Mouse (Mus musculus) megakaryocyte progenitor cell, adult 5-6 weeks (primary cell): ENCODE results near the gene Slc29a2. TPM values are rescaled to one million over a fixed set of nuclear protein-coding genes. Genes with fewer than 3 reads are reported as not detected.
A peak's percentile ranks its signal among the peaks of the same experiment; 100 is the strongest.

Experiments used
- ATAC-seq: replicated peaks from 2 replicates; pipeline ENCODE4 v1.8.0; 2016; ENCODE audit warnings: mild to moderate bottlenecking, moderate TSS enrichment, inconsistent platforms; ENCODE audit not compliant: poor library complexity
- total RNA-seq, 2 experiments: library from RNA; stranded (forward) in 1 of 2; stranded (reverse) in 1 of 2; fragments of 157-497, 149-512 nt in 1 of 2; fragments of 200-1000 nt in 1 of 2; gene quantifications; 2 replicates each; pipeline versions ENCODE4 v1.2.3 to v1.2.4; 2015 to 2017

Gene Slc29a2
- total RNA-seq, 2 experiments from 2014 or later: 2.9 to 3.6 TPM

DNA sequence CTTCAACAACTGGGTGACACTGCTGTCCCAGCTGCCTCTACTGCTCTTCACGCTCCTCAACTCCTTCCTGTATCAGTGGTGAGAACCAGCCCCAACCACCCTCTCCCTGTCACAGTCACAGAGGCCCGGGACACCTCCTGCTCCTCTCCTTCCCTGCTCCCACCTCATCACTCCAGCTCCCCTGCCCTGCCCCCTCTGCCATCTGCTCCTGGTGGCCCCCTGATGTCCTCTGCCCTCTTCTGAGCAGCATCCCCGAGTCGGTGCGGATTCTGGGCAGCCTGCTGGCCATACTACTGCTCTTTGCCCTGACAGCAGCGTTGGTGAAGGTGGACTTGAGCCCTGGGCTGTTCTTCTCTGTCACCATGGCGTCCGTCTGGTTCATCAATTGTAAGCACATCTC, 2.5 kb downstream of the Slc29a2 start:
- ATAC-seq: no peak

DNA sequence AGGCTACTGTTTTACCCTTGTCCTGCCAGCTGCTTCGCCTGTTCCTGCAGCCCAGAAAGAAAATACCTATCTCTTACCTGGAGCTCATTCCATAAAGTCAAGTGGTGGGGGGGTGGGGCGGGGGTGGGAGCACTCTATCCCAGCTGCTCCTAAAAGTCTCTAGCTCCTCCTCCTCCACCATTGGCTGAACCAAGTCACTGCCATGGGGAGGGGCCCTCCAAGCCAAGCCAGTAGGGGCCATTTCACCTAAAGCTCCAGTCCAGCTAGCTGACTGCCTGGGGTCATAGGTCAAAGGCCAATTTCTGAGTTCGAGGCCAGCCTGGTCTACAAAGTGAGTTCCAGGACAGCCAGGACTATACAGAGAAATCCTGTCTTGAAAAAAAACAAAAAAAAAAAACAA, 9.0 kb downstream of the Slc29a2 start:
- ATAC-seq: no peak

DNA sequence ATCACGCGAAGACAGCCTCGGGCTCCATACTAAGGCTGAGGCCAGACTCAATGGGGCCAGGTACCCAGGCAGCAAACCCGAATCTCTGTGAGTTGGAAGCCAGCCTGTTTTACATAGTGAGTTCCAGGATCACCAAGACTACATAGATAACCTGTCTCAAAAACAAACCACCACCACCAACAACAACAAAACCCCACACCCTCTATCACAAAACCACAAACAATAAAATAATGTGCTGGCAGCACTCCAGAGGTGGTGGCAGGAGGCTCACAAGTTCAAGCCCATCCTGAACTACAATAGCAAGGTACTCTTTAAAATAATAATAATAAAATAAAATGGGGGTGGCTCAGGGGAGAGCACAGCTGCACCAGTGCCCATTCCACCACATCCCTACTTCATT, 12.9 kb downstream of the Slc29a2 start:
- no peak for ATAC-seq

DNA sequence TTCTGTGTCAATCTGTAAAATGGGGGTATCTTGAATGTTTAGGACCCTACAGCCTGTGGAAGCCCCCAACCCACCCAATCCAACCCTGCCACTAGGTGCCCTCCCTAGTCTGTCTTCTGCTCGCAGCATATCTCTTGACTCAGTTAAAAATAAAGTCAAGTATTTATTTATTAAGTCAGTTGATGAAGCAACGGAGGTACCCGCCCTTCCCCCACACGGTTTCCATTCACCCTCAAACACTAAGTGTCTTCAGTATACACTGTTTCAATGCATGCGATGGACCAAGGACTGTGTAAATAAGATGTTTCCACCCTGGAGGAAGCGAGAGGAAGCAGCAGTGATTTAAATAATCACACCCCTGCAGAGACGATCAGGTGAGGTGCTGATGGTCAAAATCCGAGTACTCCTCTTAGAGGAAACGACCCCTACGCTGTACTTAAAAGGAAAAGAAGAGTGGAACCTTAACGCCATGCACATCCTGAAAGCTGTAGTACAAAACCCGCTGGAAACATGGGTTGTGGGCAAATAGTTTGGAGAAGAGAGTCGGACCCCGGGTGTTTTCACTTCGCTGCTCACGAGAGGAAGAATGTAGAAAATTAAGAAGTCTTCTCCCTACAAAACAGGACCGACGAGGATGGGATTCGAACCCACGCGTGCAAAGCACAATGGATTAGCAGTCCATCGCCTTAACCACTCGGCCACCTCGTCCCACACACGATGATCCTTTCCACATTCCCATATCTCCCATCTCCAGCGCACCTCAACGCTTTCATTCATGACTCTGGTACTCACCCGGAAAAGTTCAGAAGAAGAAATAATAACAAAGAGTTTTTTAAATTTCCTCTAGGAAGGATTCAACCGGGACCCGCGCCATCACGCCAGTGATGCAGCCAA, 14.3 kb downstream of the Slc29a2 start:
- ATAC-seq: 0 out of 2 replicates have a peak, but pooled peaks have one; percentile 5

DNA sequence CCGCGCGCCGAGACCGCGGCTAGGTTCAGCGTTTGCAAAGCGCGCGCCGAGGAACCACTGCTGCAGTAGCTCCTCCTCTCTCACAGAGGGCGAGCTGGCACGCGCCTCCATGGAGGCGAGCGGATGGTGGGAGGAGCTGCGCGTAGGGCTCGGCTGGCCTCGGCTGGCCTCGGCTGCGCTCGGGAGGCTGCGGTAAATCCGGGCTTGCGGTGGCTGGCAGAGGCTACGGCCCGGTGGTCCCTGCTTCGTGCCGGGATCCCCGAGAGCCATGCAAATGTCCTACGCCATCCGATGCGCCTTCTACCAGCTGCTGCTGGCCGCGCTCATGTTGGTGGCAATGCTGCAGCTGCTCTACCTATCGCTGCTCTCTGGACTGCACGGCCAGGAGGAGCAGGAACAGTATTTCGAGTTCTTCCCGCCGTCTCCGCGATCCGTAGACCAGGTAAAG, 15.1 kb downstream of the Slc29a2 start, which contains the start of the genes B4gat1 and AC124502.3:
TSS of gene B4gat1 (plus strand) at position 118 of the 448 bp plus-strand sequence.
TSS of gene AC124502.3 (plus strand) at position 183 of the 448 bp plus-strand sequence.
- peak; percentile 88 for ATAC-seq

DNA sequence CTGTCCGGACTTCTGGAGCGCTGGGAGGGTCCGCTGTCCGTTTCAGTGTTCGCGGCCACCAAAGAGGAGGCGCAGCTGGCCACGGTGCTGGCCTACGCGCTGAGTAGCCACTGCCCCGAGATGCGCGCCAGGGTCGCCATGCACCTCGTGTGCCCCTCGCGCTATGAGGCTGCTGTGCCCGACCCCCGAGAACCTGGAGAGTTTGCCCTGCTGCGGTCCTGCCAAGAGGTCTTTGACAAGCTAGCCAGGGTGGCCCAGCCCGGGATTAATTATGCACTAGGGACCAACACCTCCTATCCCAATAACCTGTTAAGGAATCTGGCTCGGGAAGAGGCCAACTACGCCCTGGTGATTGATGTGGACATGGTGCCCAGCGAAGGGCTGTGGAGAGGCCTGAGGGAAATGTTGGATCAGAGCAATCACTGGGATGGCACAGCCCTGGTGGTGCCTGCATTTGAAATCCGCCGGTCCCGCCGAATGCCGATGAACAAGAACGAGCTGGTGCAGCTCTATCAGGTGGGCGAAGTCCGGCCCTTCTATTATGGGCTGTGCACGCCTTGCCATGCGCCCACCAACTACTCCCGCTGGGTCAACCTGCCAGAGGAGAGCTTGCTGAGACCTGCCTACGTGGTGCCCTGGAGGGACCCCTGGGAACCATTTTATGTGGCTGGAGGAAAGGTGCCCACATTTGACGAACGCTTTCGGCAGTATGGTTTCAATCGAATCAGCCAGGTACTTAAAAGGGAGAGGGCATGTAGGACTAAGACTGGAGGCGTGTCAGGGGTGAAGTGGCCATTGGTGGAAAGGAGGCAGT, 15.8 kb downstream of the Slc29a2 start:
- no peak for ATAC-seq

DNA sequence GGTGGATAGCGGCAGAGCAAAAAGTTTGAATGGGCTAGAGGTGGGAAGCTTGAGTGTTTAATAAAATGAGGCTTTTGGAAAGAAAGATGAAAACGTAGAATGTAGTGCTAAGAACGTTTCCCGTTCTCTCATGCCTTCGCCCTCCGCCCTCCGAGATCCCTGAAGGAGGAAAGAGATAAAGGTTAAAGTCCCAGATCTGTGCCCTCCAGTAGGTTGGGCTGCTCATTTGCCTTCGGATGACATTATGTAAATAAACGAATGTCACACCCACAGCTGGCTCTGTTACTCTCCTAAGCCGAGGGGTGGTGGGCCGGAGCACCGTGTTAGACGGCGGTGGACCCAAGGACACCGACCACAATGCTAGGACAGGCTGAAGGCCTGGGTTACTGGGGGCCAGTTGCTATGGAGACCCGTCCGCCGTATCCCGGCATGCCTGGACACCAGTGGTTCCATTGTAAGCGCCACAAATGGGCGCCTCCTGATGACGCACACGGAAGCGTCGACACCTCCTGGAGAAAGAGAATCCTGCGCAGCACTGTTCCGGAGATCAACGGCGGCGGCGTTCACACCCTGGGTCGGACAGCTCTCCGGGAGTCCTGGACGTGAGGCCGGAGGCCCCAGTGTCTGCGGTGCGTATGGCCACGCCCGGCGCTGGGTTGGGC, 17.3 kb downstream of the Slc29a2 start, which contains the start of gene Brms1:
TSS of gene Brms1 (plus strand) at position 493 of the 662 bp plus-strand sequence.
- ATAC-seq: peak; percentile 83

DNA sequence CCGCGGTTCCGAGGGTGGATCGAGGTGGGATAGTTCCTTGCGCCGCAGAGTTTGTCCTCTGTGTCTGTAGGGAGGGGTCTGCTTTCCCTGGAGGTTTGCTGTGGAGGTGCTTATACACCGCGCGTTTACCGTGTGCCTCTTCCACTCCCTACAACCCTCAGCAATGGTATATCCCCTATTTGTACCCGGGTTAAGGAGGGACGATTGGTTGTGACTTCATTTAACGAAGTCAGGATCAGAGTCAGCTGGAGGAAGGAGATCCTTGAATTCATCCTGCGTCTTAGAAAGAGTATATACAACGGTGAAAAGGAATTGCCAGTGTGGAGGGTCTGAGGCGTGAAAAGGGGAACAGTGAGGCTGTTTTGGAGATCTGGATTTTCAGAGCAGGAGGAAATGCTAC, 17.9 kb downstream of the Slc29a2 start:
- no peak for ATAC-seq

DNA sequence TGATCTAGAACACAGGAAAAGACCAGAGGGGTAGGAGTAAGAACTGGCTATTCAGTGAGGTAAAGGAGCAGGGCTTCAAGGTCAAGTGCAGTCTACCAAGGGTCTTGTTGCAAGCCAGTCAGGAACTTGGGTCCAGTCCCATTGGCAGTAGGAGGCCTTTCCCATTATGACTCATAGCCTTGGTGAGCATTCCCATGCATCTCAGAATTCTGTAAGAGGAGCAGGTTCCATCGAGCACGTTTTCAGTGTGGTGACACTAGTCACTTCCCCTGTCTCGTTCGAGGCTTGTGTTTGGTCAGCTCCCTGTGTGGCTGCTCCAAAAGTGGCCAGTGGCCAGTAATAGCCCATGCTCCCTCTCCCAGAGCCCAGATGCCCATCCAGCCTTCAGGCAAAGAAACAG, 21.9 kb downstream of the Slc29a2 start:
- no peak for ATAC-seq

DNA sequence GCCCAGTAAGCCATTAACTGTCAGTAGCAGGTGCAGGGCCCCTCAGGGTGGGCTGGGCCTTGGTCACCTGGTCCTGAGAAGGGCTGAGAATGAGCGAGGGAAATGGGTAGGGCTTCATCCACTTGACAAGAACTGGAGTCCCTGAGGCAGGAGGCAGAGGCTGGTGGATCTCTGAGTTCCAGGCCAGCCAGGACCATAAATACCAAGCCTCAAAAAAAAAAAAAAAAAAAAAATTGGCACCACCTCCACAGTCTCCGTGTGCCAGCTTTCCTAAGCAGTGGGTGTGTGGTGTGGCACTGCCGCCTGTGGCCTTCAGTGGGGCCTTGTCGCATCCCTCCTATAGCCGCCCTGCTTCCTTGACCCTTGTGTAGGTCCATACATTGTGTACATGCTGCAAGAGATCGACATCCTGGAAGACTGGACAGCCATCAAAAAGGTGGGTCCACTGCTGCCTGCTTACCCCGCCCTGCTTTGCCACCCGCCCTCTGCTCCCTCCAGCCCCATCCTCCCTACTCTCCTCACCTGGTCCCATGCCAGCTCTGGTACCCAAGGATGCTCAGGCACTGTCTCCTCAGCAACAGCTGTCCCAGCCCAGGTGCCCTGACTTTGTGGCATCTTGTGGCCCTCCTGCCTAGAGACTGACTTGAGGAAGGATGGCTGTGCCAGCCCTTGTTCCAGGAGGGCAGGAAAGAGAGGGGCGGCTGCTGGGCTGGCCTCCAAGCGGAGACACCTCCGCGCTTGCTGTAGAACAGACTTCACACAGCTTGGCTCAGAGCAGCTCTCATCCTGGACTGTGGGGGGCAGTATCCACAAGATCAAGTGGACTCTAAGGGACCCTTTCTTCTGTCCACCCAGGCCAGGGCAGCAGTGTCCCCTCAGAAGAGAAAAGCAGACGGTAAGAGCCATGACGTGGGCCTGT, 24.7 kb downstream of the Slc29a2 start:
- no peak for ATAC-seq

DNA sequence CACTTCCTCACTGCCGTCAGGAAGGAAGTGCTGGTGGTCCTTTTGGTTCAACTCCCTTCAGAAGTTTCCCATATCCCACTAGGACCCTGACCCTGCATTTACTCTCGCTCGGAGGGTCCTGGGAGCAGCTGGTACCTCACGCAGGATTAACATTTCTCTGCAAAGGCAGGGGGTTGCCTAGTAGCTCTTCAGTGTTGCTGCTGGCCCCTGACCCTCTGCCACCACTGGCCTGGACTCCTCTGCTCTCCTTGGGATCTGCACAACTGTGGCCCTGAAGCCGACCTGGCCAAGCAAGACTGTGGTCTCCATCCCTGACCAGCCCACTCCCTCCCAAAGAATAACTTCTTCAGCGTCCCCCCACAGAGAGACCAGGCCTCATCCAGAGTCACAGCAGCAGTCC, 25.7 kb downstream of the Slc29a2 start:
- ATAC-seq: no peak

DNA sequence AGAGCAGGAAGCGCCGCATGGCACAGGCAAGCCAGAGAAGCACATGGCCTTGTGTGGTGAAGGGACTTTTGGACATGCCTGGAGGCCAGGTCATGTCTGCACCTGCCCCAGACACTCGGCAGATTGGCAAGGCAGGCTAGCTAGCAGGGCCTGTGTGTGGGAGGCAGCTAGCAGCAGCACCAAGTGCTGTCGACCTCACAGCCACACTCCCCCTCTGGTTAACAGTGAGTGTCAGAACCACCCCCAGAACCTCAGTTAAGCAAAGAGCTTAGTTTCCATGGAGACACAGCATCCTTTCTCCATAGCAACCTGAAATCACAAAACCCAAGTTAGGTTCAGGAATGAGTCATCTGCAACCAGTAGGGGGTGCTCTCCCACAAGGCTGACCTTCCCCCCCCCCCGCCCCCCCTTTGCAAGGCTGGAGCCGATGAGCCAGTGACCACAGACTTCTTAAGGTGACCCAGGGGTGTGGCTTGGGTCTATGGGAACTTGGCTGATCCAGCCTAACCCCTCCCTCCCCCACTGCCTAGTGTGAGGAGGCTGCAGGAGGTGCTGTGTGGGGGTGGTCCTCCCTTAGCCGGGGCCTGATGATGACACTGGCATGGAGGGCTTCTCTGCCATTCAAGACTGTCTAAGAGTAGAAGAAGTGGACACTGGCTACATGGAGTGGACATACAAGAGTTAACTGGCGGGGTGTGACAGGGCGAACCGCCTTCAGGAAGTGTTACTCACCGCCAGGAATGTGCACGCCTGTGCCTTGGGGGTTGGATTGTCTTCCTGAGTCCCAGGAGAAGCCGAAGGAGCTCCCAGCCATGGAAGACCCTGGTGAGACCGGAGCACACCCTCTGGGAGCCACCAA, 26.6 kb downstream of the Slc29a2 start, which contains the start of gene Rin1:
TSS of gene Rin1 (plus strand) at position 435 of the 859 bp plus-strand sequence.
- ATAC-seq: peak; percentile 40

DNA sequence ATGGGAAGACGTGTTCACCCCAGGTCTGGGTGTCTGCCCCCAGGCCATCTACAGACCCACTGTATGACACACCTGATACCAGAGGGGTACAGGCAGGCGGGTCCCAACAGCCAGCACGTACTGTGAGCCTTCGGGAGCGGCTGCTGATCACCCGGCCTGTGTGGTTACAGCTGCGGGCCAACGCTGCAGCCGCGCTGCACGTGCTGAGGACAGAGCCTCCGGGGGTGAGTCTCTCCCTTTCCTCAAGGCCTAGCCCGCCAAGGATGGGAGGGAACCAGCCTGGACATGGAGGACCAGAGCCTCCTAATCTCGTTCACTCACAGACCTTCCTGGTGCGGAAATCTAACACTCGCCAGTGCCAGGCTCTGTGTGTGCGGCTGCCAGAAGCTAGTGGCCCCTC, 27.4 kb downstream of the Slc29a2 start:
- peak; percentile 18; the same call in 1 of the 2 replicates for ATAC-seq

DNA sequence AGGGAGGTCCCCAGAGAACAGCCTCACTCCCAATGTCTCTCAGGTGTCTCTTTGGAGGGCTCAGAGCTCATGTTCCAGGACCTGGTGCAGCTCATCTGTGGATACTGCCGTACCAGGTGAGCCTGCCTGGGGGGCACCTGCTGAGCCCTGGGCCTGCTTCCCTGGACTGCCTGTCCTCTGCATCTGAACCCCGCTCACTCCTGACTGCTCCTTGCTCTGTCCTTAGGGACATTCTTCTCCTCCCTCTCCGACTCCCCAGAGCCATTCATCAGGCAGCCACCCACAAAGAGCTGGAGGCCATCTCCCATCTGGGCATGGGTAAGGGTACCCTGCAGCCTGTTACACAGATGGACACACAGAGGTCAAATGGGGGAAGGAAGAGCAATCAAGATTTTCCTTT, 27.9 kb downstream of the Slc29a2 start:
- no peak for ATAC-seq

DNA sequence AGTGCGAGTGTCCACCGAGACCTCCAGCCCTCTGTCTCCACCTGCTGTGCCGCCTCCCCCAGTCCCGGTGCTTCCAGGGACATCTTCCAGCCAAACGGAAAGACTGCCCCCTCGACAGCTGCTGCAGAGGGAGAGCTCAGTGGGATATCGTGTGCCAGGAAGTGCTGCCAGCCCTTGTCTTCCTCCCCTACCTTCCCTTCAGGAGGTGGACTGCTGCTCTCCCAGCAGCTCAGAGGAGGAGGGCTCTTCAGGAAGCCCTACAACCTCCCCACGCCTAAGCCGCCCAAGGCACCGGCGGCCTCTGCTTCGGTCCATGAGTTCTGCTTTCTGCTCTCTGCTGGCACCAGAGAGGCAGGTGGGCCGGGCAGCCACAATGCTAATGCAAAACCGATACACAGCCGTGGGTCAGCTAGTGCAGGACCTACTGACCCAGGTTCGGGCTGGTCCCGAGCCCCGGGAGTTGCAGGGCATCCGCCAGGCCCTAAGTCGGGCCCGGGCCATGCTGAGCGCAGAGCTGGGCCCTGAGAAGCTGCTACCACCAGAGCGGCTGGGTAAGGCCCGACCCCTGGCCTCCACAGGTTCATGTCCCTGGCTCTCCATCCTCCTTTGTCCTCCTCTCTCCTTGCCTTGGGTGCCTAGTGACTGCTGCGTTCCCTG, 28.6 kb downstream of the Slc29a2 start:
- no peak for ATAC-seq

DNA sequence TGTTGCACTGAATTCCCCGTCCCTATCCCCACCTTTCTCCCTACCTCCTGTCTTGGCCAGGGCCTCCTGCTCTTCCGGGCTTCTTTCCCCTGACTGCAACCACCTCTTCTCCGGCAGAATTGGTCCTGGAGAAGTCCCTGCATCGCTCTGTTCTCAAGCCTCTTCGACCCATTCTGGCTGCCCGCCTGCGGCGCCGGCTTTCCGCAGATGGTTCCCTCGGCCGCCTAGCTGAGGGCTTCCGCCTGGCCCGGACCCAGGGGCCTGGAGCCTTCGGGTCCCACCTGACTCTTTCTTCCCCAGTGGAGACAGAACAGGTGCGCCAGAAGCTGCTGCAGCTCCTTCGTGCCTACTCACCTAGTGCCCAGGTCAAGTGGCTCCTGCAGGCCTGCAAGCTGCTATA, 29.2 kb downstream of the Slc29a2 start:
- ATAC-seq: no peak

DNA sequence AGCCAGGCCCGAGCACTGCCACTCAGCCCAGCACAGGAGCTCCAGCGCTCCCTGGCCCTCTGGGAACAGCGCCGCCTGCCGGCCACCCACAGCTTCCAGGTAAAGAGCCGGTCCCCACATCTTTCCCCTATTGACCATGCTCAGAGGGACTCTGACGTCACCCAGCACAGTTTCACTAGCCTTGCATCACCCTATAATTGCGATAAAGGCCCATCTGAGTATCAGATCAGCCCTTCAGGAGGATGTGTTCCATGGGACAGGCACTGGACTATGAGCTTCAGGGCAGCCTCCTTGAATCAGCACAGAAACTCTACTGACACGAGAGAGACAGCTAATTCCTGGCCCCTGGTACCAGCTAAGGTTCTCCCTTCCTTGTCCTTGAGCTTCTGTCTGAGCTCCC, 30.2 kb downstream of the Slc29a2 start:
- peak; percentile 73 for ATAC-seq

DNA sequence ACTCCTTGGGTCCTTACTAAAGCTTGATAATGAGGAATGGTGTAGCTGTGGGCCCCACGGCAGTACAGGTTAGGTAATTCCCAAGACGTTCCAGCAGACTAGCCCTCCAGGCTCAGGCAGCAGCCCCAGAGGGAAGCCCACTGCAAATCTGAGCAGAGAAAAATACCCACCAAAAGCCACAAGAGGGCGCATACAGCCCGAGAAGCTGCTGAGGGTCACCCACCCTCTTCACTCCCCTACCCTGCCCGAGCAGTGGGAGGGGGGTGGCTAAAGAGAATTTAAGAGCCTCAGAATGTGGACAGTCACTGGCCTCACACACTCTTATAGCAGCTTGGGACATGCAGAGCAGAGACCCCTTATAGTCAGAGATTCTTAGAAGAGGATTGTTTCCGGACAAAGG, 32.6 kb downstream of the Slc29a2 start:
- peak; percentile 57 for ATAC-seq
